Mouse (Mus musculus): ENCODE results near the gene Frmd8.

The Frmd8 gene

DNA sequence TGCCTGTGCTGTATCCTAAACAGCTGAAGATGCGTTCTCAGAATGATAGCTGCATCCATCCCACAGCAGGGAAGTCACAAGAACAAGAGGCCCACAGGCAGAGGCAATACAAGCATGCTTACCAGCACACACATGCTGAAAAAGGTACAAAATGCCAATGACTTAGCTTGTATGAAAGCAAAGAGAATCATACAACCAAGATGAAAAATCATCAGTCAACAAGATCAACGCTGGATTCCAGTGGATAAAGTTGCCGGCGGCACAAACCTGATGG is 36.2 kb downstream of the Frmd8 start:
- no peak for DNase-seq (ENCODE audit: low read depth, low spot score)

GRCm38 (mm10) chr19:5838136-5838891 is 36.8 kb downstream of the Frmd8 start:
- no peak for DNase-seq (ENCODE audit: low read depth, low spot score)

- no peak for DNase-seq (ENCODE audit: low read depth, low spot score)
These were observed 37.5 kb downstream of the Frmd8 start for GRCm38 (mm10) chr19:5837606-5838005.

- DNase-seq (ENCODE audit: low read depth, low spot score), result no peak
These were observed 38.0 kb downstream of the Frmd8 start for GRCm38 (mm10) chr19:5836941-5837572.

- DNase-seq (ENCODE audit: low read depth, low spot score), result no peak
These were observed 39.1 kb downstream of the Frmd8 start for GRCm38 (mm10) chr19:5835922-5836430.

DNA sequence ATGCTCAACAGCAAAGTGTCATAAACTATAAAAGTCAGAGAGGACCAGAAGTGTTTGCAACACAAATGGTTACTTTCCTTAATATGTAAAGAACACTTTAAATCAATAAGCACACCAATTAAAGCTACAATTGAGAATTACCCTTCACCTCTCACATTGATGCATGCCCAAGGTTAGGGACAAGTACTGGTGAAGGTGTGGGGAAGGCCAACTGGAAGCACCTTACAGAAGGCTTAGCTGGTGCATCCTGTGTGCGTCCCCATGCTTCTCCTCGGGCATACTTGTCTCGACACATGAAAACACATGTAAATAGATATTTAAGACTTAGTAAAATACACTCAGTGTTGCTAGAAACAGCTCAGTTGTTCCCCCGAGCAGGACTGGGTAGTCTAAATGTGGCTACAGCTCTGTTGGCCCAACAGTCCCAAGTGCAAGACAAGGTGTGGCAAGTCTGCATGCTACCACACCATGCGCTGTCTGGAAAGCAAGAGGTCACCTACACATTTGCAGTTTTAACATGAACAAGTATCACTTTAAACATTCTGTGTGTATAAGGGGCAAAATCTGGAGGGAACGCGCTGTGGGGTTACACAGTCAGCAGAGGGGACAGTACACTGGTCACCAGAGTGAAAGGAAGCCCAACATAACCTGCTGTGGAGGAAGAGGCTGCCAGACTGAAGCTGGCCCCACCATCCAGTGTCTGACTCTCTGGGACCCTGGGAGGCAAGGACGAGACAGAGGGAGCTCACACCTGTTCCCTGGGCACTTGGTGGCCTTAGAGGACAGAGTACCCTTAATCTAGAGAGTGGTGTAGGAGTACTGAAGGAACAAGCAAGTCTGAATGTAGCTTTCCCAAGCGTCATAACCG is 39.8 kb downstream of the Frmd8 start:
- no peak for DNase-seq (ENCODE audit: low read depth, low spot score)

DNA sequence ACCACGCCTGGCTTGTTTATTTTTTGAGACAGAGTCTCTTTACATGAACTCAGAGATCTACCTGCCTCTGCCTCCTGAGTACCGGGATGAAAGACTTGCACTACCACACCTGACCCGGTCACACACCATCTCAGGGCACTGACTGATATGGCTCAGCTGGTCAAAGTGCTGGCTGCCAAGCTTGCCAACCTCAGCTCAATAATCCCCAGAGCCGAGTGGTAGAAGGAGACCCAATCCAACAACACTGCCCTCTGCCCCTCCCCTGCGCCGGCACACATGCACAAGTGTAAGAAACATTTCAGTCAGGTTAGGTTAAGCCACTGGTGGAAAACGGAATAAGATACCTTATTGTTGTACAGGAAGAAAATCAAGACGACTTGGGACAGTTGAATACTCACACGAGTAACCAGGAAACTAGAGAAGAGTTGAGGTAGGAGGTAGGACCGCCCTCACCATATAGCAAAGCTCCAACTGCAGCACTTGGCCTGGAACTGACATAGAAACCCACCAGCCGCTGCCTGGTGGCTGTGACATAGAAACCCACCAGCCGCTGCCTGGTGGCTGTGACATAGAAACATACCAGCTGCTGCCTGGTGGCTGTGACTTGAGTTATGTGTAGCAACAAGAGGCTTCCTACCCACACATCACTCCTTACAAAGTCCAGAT is 40.7 kb downstream of the Frmd8 start:
- DNase-seq (ENCODE audit: low read depth, low spot score), result no peak

DNA sequence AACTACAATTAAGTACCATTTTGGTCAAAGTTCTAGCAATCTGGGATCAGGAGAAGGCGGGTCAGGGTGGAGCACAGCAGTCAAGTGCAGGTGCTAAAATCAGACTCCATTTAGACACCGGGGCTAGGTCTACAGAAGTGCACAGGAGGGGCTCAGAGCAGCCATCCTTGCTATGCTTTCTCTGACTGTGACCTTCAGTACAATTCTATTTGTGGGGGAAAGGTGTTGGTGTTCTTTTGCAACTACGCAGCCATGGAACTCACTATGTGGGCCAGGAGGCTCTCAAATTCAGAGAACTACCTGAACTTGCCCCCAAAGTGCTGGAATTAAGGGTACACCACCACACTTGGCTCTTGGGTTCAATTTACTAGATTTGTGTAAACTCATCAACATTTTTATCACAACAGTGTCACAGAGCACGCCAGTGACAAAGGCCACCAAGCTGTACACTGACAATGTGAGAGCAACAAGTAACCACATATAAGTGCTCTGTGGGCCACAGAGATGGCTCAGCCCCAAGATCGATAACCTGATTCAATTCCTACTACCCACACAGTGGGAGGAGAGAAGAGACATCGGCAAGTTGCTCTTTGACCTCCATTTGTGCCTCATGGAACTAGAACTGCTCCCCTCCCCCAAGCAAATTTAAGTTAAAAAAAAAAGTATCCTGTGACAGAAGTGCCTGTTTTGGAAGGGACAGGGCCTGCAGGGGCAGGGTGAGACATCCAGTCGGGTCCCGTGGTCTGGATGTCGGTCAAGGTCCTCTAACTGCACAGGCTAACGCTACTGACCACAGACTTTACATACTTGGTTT is 41.6 kb downstream of the Frmd8 start:
- no peak for DNase-seq (ENCODE audit: low read depth, low spot score)

DNA sequence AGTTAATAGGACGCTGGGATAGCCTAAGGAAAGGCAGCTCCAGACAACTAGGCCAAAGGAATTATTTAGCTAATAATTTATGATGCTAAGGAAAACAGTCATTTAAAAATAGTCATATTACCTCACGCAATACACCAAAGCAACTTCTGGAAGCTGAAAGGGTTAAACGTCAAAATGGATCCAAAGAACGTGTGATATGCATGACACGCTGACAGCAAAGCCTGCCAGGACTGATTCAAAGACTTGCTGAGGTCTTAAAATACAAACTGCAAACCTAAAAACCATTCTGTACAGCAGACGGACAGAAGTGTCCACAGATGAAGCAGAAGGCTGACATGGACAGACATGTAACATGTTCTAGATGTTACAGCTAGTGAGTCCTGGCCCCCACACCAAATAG is 42.7 kb downstream of the Frmd8 start:
- no peak for DNase-seq (ENCODE audit: low read depth, low spot score)

DNA sequence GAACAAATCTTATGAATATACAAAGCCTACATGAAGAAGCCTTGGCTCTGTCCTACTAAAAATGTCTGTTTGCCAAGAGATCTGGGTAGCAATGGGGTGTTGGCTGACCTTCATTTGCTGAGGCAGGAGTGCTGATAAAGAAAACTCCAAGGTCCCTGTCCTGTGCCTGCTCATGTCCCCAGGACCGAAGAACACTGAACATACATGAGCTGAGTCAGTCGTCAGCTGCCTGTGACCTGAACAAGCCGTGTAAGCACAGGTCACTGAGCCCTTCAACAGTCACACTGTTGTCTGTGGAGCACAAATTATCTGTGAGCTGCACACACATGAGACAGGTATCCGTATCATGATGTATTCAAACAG is 43.1 kb downstream of the Frmd8 start:
- DNase-seq (ENCODE audit: low read depth, low spot score), result no peak

- DNase-seq (ENCODE audit: low read depth, low spot score), result no peak
These were observed 43.7 kb downstream of the Frmd8 start for GRCm38 (mm10) chr19:5831224-5831957.

GRCm38 (mm10) chr19:5830776-5831175 is 44.3 kb downstream of the Frmd8 start:
- no peak for DNase-seq (ENCODE audit: low read depth, low spot score)

GRCm38 (mm10) chr19:5829958-5830615 is 45.0 kb downstream of the Frmd8 start:
- DNase-seq (ENCODE audit: low read depth, low spot score), result no peak

- DNase-seq (ENCODE audit: low read depth, low spot score), result no peak
These were observed 46.2 kb downstream of the Frmd8 start for GRCm38 (mm10) chr19:5828905-5829304.

GRCm38 (mm10) chr19:5828155-5828554 is 46.9 kb downstream of the Frmd8 start:
- DNase-seq (ENCODE audit: low read depth, low spot score), result no peak

DNA sequence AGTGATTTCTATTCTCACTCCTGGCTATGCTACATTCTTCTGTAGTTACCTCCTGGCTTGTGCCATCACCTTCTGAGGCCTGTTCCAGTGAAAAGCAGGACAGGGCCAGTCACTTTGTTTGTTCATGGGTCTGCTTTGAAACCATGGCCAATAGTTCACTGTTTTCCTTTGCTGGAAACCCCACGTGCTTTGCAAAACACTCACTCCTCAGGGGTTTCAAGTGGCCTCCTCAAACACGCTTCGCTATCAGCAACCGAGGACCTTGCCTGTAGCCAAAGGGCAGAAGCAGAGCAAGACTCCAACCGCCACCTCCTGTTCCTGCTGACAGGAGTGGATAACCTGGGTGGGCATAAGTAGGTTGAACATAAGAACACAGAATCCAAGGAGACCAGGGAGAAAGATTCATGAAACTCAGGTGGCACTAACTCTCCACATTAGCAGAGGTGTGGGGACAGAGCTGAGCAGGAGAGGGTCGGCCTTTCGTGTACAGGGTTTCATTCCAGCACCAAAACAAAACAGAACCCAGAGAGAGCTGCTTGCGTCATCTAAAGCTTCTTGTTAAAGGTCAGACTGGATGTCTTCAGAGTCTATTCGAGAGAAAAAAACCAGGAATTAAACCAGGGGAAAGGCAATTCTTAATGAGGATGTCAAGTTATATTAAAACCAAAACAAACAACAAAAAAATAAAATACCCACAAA is 47.5 kb downstream of the Frmd8 start:
- DNase-seq (ENCODE audit: low read depth, low spot score), result no peak

GRCm38 (mm10) chr19:5827044-5827443 is 48.0 kb downstream of the Frmd8 start:
- DNase-seq (ENCODE audit: low read depth, low spot score), result no peak

GRCm38 (mm10) chr19:5826731-5827002 is 48.4 kb downstream of the Frmd8 start:
- DNase-seq (ENCODE audit: low read depth, low spot score), result no peak

- DNase-seq (ENCODE audit: low read depth, low spot score), result no peak
These were observed 49.0 kb downstream of the Frmd8 start for GRCm38 (mm10) chr19:5825901-5826730.
